Mouse (Mus musculus) MEL (cell line): ENCODE data around the gene Sik1. TPM values are rescaled to one million over a fixed set of nuclear protein-coding genes. Genes with fewer than 3 reads are reported as not detected.

Source experiments
- DNase-seq: peaks from one replicate; pipeline ENCODE4 v3.0.0; 2011; ENCODE audit warnings: low read depth, low spot score
- H3K27ac ChIP-seq: 2 replicates; pipeline ENCODE4 v1.5.1; 2012; ENCODE audit warnings: low read depth, mild to moderate bottlenecking, control low read depth, low read length, moderate library complexity; ENCODE audit not compliant: control insufficient read depth
- H3K27me3 ChIP-seq, 2 experiments: fragments of 150-350 bp in 1 of 2; sonication (generic) in 1 of 2; 2 replicates each; pipeline ENCODE4 v1.6.1; 2012; ENCODE audit warnings: low read length in 2 of 2, mild to moderate bottlenecking in 2 of 2, improper control_type of control experiment in 1 of 2, moderate library complexity in 1 of 2; ENCODE audit not compliant: insufficient read depth in 2 of 2, control insufficient read depth in 1 of 2
- H3K36me3 ChIP-seq, 2 experiments: 2 replicates each; pipeline ENCODE4 v1.6.1; 2012 to 2014; ENCODE audit warnings: low read length in 2 of 2, improper control_type of control experiment in 1 of 2, inconsistent platforms in 1 of 2, mild to moderate bottlenecking in 1 of 2; ENCODE audit not compliant: insufficient read depth in 2 of 2, control insufficient read depth in 1 of 2
- H3K4me1 ChIP-seq, 2 experiments: fragments of 150-350 bp in 1 of 2; sonication (generic) in 1 of 2; 2 replicates each; pipeline ENCODE4 v1.6.1; 2012; ENCODE audit warnings: low read length in 2 of 2, improper control_type of control experiment in 1 of 2, mild to moderate bottlenecking in 1 of 2; ENCODE audit not compliant: insufficient read depth in 2 of 2, control insufficient read depth in 1 of 2
- H3K4me3 ChIP-seq, 2 experiments: fragments of 150-350 bp in 1 of 2; sonication (generic) in 1 of 2; 2 replicates each; pipeline ENCODE4 v1.5.1; 2012; ENCODE audit warnings: low read depth in 2 of 2, low read length in 2 of 2, mild to moderate bottlenecking in 2 of 2, moderate library complexity in 2 of 2, control low read depth in 1 of 2, improper control_type of control experiment in 1 of 2; ENCODE audit not compliant: control insufficient read depth in 1 of 2, insufficient read depth in 1 of 2
- H3K79me2 ChIP-seq: 2 replicates; pipeline ENCODE4 v1.6.1; 2012; ENCODE audit warnings: mild to moderate bottlenecking, low read length, moderate library complexity; ENCODE audit not compliant: control insufficient read depth, poor library complexity, insufficient read depth
- H3K9ac ChIP-seq: 2 replicates; pipeline ENCODE4 v1.6.1; 2012; ENCODE audit warnings: low read depth, mild to moderate bottlenecking, control low read depth, low read length, moderate library complexity; ENCODE audit not compliant: control insufficient read depth, poor library complexity, severe bottlenecking
- H3K9me3 ChIP-seq: fragments of 150-350 bp; sonication (generic); replicated peaks from 2 replicates; pipeline ENCODE4 v1.6.1; 2012; ENCODE audit warnings: mild to moderate bottlenecking, low read length, improper control_type of control experiment, moderate library complexity; ENCODE audit not compliant: insufficient read depth
- BHLHE40 ChIP-seq: IDR thresholded peaks from 2 replicates; pipeline ENCODE4 v1.6.1; 2012; ENCODE audit warnings: low read depth, mild to moderate bottlenecking, inconsistent platforms, low read length, improper control_type of control experiment, borderline replicate concordance
- CHD1 ChIP-seq: IDR thresholded peaks from 2 replicates; pipeline ENCODE4 v1.6.1; 2012; ENCODE audit warnings: low read depth, mild to moderate bottlenecking, inconsistent platforms, low read length, improper control_type of control experiment
- CHD2 ChIP-seq: IDR thresholded peaks from 2 replicates; pipeline ENCODE4 v1.6.1; 2011; ENCODE audit warnings: low read length, improper control_type of control experiment
- E2F4 ChIP-seq: IDR thresholded peaks from 2 replicates; pipeline ENCODE4 v1.6.1; 2011; ENCODE audit warnings: low read depth, low read length, improper control_type of control experiment, borderline replicate concordance
- GATA1 ChIP-seq: IDR thresholded peaks from 2 replicates; pipeline ENCODE4 v1.6.1; 2011; ENCODE audit warnings: low read depth, low read length, improper control_type of control experiment
- JUND ChIP-seq: IDR thresholded peaks from 2 replicates; pipeline ENCODE4 v1.6.1; 2011; ENCODE audit warnings: low read depth, mild to moderate bottlenecking, improper control_type of control experiment, low read length
- MAX ChIP-seq: IDR thresholded peaks from 2 replicates; pipeline ENCODE4 v1.6.1; 2011; ENCODE audit warnings: low read length, improper control_type of control experiment
- MAZ ChIP-seq: IDR thresholded peaks from 2 replicates; pipeline ENCODE4 v1.6.1; 2012; ENCODE audit warnings: low read depth, mild to moderate bottlenecking, inconsistent platforms, low read length, improper control_type of control experiment
- MEF2A ChIP-seq: IDR thresholded peaks from 2 replicates; pipeline ENCODE4 v1.6.1; 2014; ENCODE audit warnings: low read depth, mild to moderate bottlenecking, inconsistent platforms, low read length, improper control_type of control experiment; ENCODE audit not compliant: poor library complexity, insufficient replicate concordance, severe bottlenecking; ENCODE audit errors: extremely low read depth
- MYB ChIP-seq: IDR thresholded peaks from 2 replicates; pipeline ENCODE4 v1.6.1; 2011; ENCODE audit warnings: mild to moderate bottlenecking, low read depth, low read length, improper control_type of control experiment
- NELFE ChIP-seq: IDR thresholded peaks from 2 replicates; pipeline ENCODE4 v1.6.1; 2011; ENCODE audit warnings: low read depth, low read length, improper control_type of control experiment
- NRF1 ChIP-seq: IDR thresholded peaks from 2 replicates; pipeline ENCODE4 v1.6.1; 2014; ENCODE audit warnings: low read depth, mild to moderate bottlenecking, inconsistent platforms, low read length, improper control_type of control experiment, moderate library complexity; ENCODE audit not compliant: poor library complexity, insufficient read depth, severe bottlenecking
- TAL1 ChIP-seq: IDR thresholded peaks from 2 replicates; pipeline ENCODE4 v1.6.1; 2012; ENCODE audit warnings: mild to moderate bottlenecking, inconsistent platforms, low read length, moderate library complexity, mixed read lengths
- TBP ChIP-seq: IDR thresholded peaks from 2 replicates; pipeline ENCODE4 v1.8.0; 2011; ENCODE audit warnings: low read depth, low read length, improper control_type of control experiment
- TCF12 ChIP-seq: IDR thresholded peaks from 2 replicates; pipeline ENCODE4 v1.6.1; 2014; ENCODE audit warnings: low read depth, mild to moderate bottlenecking, inconsistent platforms, low read length, improper control_type of control experiment, moderate library complexity
- USF1 ChIP-seq: IDR thresholded peaks from 2 replicates; pipeline ENCODE4 v1.6.1; 2014; ENCODE audit warnings: low read depth, mild to moderate bottlenecking, inconsistent platforms, low read length, improper control_type of control experiment, moderate library complexity
- ZKSCAN1 ChIP-seq: IDR thresholded peaks from 2 replicates; pipeline ENCODE4 v1.6.1; 2012; ENCODE audit warnings: low read depth, mild to moderate bottlenecking, inconsistent platforms, low read length, improper control_type of control experiment, moderate library complexity
- ZNF384 ChIP-seq: IDR thresholded peaks from 2 replicates; pipeline ENCODE4 v1.6.1; 2012; ENCODE audit warnings: low read depth, mild to moderate bottlenecking, inconsistent platforms, low read length, improper control_type of control experiment
- polyA plus RNA-seq, 2 experiments: library from polyadenylated mRNA; stranded (reverse) in 1 of 2; unstranded in 1 of 2; fragments of >175 nt in 1 of 2; fragments of >200 nt in 1 of 2; gene quantifications; 2 replicates each; pipeline versions ENCODE4 v1.2.1 to v1.2.4; 2012; ENCODE audit warnings: low replicate concordance in 2 of 2, low read depth in 1 of 2; ENCODE audit not compliant: insufficient read length in 2 of 2, insufficient read depth in 1 of 2, missing spikeins in 1 of 2
- total RNA-seq: library from RNA; depleted of rRNA; stranded (reverse); fragments of 300-350 nt; gene quantifications from 2 replicates; pipeline ENCODE4 v1.2.3, GENCODE M21; 2012

The Sik1 gene
- total and polyA plus RNA-seq, 3 experiments, result 5.5 to 10.4 TPM; not detected in 1

- no peaks in the 10 kb centered on the region for H3K9me3 ChIP-seq
- no peak overlapping the region for H3K27ac ChIP-seq
- no peak for TF ChIP-seq NELFE
- peaks cover 0 to 2% of the 10 kb centered on the region in 2 experiments; a peak in 2 of 4 replicates for H3K36me3 ChIP-seq
- H3K27me3 ChIP-seq, result no peaks in the 10 kb centered on the region
- H3K4me1 ChIP-seq, result peaks cover 0 to 11% of the 10 kb centered on the region in 2 experiments; a peak in 2 of 4 replicates
- no peak for DNase-seq
- H3K4me3 ChIP-seq, result no peak overlapping the region
- no peaks in the 10 kb centered on the region for H3K79me2 ChIP-seq
- no peak overlapping the region for H3K9ac ChIP-seq
Measured at GRCm38 (mm10) chr17:31868076-31868475, 12.5 kb upstream of the Sik1 start.

DNA sequence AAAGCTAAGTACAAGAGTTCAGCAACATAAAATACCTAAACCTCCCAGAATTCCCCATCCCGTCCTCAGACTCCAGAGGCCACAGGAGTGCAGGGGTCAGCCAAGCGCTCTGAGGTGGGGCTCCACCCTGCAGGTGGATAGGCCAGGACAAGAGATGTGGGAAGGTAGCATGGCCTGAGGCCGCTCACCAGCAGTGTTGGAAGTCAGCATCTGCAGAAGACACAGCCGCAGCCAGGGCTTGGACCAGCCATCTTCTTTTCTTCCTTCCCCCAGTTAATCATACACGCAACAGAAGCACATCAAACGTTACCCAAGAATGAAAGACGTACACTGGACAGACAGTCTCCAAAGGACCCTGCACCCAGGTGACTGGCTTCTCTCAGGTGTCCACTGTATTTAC is 11.5 kb upstream of the Sik1 start:
- Histone ChIP-seq H3K27ac (no peak overlapping the region), H3K79me2 (no peaks in the 10 kb centered on the region), H3K4me1 (peaks cover 2 to 18% of the 10 kb centered on the region in 2 experiments; a peak in 3 of 4 replicates), H3K27me3 (no peaks in the 10 kb centered on the region), H3K9me3 (no peaks in the 10 kb centered on the region), H3K36me3 (peaks cover 0 to 3% of the 10 kb centered on the region in 2 experiments; a peak in 2 of 4 replicates), H3K9ac (no peak overlapping the region), H3K4me3 (no peak overlapping the region)
- TF ChIP-seq TAL1 (no peak), TBP (no peak), E2F4 (no peak), GATA1 (no peak), USF1 (no peak), ZKSCAN1 (no peak), MAX (no peak), NRF1 (no peak), TCF12 (no peak), CHD1 (no peak), MAZ (no peak), ZNF384 (no peak), BHLHE40 (no peak), MYB (no peak)
- no peak for DNase-seq

DNA sequence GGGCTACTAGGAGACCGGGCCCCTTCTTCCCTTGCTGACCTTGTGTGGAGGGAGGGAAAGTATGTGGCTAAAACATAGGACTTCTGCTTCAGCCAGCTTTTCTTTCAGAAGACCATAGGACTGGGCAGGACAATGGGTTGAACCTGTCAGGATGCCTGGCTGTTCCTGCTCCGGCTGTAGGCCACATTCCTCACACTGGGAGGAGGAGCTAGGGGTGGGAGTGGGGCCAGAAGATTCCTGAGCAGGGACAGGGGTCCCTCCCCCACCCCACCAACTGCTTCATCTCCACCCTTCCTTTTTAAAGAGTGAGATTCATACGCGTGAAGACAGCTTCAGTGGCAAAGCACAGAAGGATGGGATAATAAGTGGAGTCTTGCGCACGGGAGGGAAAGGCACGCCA is 10.0 kb upstream of the Sik1 start:
- Histone ChIP-seq H3K36me3 (peaks cover 0 to 3% of the 10 kb centered on the region in 2 experiments; a peak in 2 of 4 replicates), H3K9me3 (no peaks in the 10 kb centered on the region), H3K4me3 (no peak overlapping the region), H3K4me1 (peaks cover 2 to 16% of the 10 kb centered on the region in 2 experiments; a peak in 3 of 4 replicates), H3K27me3 (no peaks in the 10 kb centered on the region), H3K9ac (no peak overlapping the region), H3K27ac (no peak overlapping the region), H3K79me2 (no peaks in the 10 kb centered on the region)
- DNase-seq, result no peak
- TF ChIP-seq JUND (no peak), NRF1 (no peak), CHD2 (no peak), MEF2A (no peak), E2F4 (no peak)
